Mouse (Mus musculus): ENCODE measurements at regions not wholly inside any gene's neighbourhood (a gene's known extent, or its start where the extent isn't known, plus 50 kb on each side); places are given as distances from the start of the nearest gene placed in this dataset.

GRCm38 (mm10) chr5:141076942-141077341 lies 76.6 kb upstream of the Card11 start:
- TF ChIP-seq CTCF (IDR thresholded peaks at IDR 0.05; ENCODE audit: borderline replicate concordance, extremely low read depth, insufficient read depth, insufficient read length), result no peak
- no peak for TF ChIP-seq POLR2A (IDR thresholded peaks at IDR 0.05; ENCODE audit: borderline replicate concordance, extremely low read depth, insufficient read depth, insufficient read length, poor library complexity, severe bottlenecking)
